Mouse (Mus musculus) brain, embryonic 14.5 days (tissue): ENCODE measurements around the gene Ehmt2. TPM values are rescaled to one million over a fixed set of nuclear protein-coding genes. Genes with fewer than 3 reads are reported as not detected.

ENCODE experiments used
- DNase-seq: peaks from one replicate; pipeline ENCODE4 v3.0.0-alpha.2; 2011; ENCODE audit warnings: low read depth
- CTCF ChIP-seq: fragments of 200-500 bp; IDR thresholded peaks from 2 replicates; pipeline ENCODE4 v1.5.1; 2012; ENCODE audit warnings: inconsistent platforms, mild to moderate bottlenecking, moderate library complexity, borderline replicate concordance; ENCODE audit not compliant: insufficient read depth, insufficient read length; ENCODE audit errors: extremely low read depth
- POLR2A ChIP-seq: fragments of 200-500 bp; IDR thresholded peaks from 2 replicates; pipeline ENCODE4 v1.6.1; 2012; ENCODE audit warnings: mild to moderate bottlenecking, inconsistent platforms, borderline replicate concordance; ENCODE audit not compliant: poor library complexity, insufficient read depth, insufficient read length, severe bottlenecking; ENCODE audit errors: extremely low read depth
- polyA plus RNA-seq: library from polyadenylated mRNA; depleted of rRNA; stranded (reverse); fragments of >200 nt; gene quantifications from 2 replicates; pipeline ENCODE4 v1.2.3, GENCODE M21; 2012; rRNA removed

The Ehmt2 gene
- polyA plus RNA-seq, 1 experiment = 350 TPM

- no peak for TF ChIP-seq POLR2A
- no peak for TF ChIP-seq CTCF
- DNase-seq = no peak
Observed at GRCm38 (mm10) chr17:34962841-34963240, 64.6 kb downstream of the Ehmt2 start.

Other genes with a start within 250 kb of the Ehmt2 start
- gene Tnxb, start 227.9 kb upstream of the Ehmt2 start, polyA plus RNA-seq = 0.33 and 0.70 TPM in 2 replicates
- 0.04 TPM in 2 replicates for gene C4b, start 154.6 kb upstream of the Ehmt2 start, polyA plus RNA-seq
- gene Cyp21a1, start 93.9 kb upstream of the Ehmt2 start, polyA plus RNA-seq = 0.04 TPM in 2 replicates
- 57.1 and 75.0 TPM in 2 replicates for gene Stk19, start 61.5 kb upstream of the Ehmt2 start, polyA plus RNA-seq
- 73.5 and 101 TPM in 2 replicates for gene Dxo, start 61.5 kb upstream of the Ehmt2 start, polyA plus RNA-seq
- gene Skiv2l, start 48.3 kb upstream of the Ehmt2 start, polyA plus RNA-seq = 88.8 and 119 TPM in 2 replicates
- 62.1 and 66.0 TPM in 2 replicates for gene Nelfe, start 48.1 kb upstream of the Ehmt2 start, polyA plus RNA-seq
- 0.21 and 0.42 TPM in 2 replicates for gene Cfb, start 36.0 kb upstream of the Ehmt2 start, polyA plus RNA-seq
- gene Zbtb12, start 19.0 kb upstream of the Ehmt2 start, polyA plus RNA-seq = 116 and 135 TPM in 2 replicates
- gene Gm20547, start 16.4 kb upstream of the Ehmt2 start, polyA plus RNA-seq = 0.04 TPM in 1 of 2 replicates, not detected in the other
- 1.1 and 2.3 TPM in 2 replicates for gene C2, start 204 bp upstream of the Ehmt2 start, polyA plus RNA-seq
- gene Slc44a4, start 16.0 kb downstream of the Ehmt2 start, polyA plus RNA-seq = 0.06 and 0.07 TPM in 2 replicates
- 28.0 and 29.6 TPM in 2 replicates for gene Neu1, start 32.8 kb downstream of the Ehmt2 start, polyA plus RNA-seq
- gene Hspa1b, start 60.8 kb downstream of the Ehmt2 start, polyA plus RNA-seq = 6.3 and 7.1 TPM in 2 replicates
- not detected in 2 replicates for gene Gm20481, start 71.4 kb downstream of the Ehmt2 start, polyA plus RNA-seq
- gene Hspa1a, start 73.7 kb downstream of the Ehmt2 start, polyA plus RNA-seq = 6.3 and 6.6 TPM in 2 replicates
- gene Hspa1l, start 74.2 kb downstream of the Ehmt2 start, polyA plus RNA-seq = 0.14 and 0.40 TPM in 2 replicates
- 136 and 185 TPM in 2 replicates for gene Lsm2, start 83.4 kb downstream of the Ehmt2 start, polyA plus RNA-seq
- 99.2 and 119 TPM in 2 replicates for gene Vars, start 102.5 kb downstream of the Ehmt2 start, polyA plus RNA-seq
- 0.49 and 0.71 TPM in 2 replicates for gene Vwa7, start 118.1 kb downstream of the Ehmt2 start, polyA plus RNA-seq
- 4.0 and 6.5 TPM in 2 replicates for gene Sapcd1, start 129.5 kb downstream of the Ehmt2 start, polyA plus RNA-seq
- gene Msh5, start 148.3 kb downstream of the Ehmt2 start, polyA plus RNA-seq = 4.2 and 6.4 TPM in 2 replicates
- gene Clic1, start 151.5 kb downstream of the Ehmt2 start, polyA plus RNA-seq = 69.6 and 89.8 TPM in 2 replicates
- gene Ddah2, start 160.6 kb downstream of the Ehmt2 start, polyA plus RNA-seq = 322 and 438 TPM in 2 replicates
- gene Ly6g6c, start 166.9 kb downstream of the Ehmt2 start, polyA plus RNA-seq = 0.42 and 0.50 TPM in 2 replicates
- gene Mpig6b, start 167.7 kb downstream of the Ehmt2 start, polyA plus RNA-seq = 0.30 and 0.35 TPM in 2 replicates
- gene Ly6g6e, start 178.4 kb downstream of the Ehmt2 start, polyA plus RNA-seq = 1.2 and 12.4 TPM in 2 replicates
- gene Ly6g6d, start 179.6 kb downstream of the Ehmt2 start, polyA plus RNA-seq = 1.8 and 2.7 TPM in 2 replicates
- gene Ly6g6f, start 187.1 kb downstream of the Ehmt2 start, polyA plus RNA-seq = 0.15 and 0.30 TPM in 2 replicates
- gene Abhd16a, start 190.8 kb downstream of the Ehmt2 start, polyA plus RNA-seq = 91.0 and 135 TPM in 2 replicates
- gene Ly6g5c, start 209.8 kb downstream of the Ehmt2 start, polyA plus RNA-seq = not detected in 2 replicates
- 3.1 and 3.4 TPM in 2 replicates for gene Ly6g5b, start 217.0 kb downstream of the Ehmt2 start, polyA plus RNA-seq
- gene Gpank1, start 223.0 kb downstream of the Ehmt2 start, polyA plus RNA-seq = 21.4 and 25.3 TPM in 2 replicates
- 243 and 257 TPM in 2 replicates for gene Csnk2b, start 223.6 kb downstream of the Ehmt2 start, polyA plus RNA-seq
- gene D17H6S53E, start 227.9 kb downstream of the Ehmt2 start, polyA plus RNA-seq = 3.3 and 4.6 TPM in 2 replicates
- gene Apom, start 233.6 kb downstream of the Ehmt2 start, polyA plus RNA-seq = 0.93 and 1.1 TPM in 2 replicates
- gene Bag6, start 236.7 kb downstream of the Ehmt2 start, polyA plus RNA-seq = 378 and 427 TPM in 2 replicates